Mouse (Mus musculus): ENCODE measurements around the gene Gns.

The Gns gene

GRCm38 (mm10) chr10:121365781-121366272 is 937 bp downstream of the Gns start:
- DNase-seq (ENCODE audit: low read depth): peak; percentile 90

GRCm38 (mm10) chr10:121367271-121367670 is 2.4 kb downstream of the Gns start:
- no peak for DNase-seq (ENCODE audit: low read depth)

GRCm38 (mm10) chr10:121367780-121368179 is 2.9 kb downstream of the Gns start:
- DNase-seq (ENCODE audit: low read depth): no peak

- peak; percentile 24 for DNase-seq (ENCODE audit: low read depth)
Measured at GRCm38 (mm10) chr10:121368783-121369465, 4.0 kb downstream of the Gns start.

GRCm38 (mm10) chr10:121370777-121371176 is 5.9 kb downstream of the Gns start:
- peak; percentile 38 for DNase-seq (ENCODE audit: low read depth)

GRCm38 (mm10) chr10:121374013-121374412 is 9.1 kb downstream of the Gns start:
- no peak for DNase-seq (ENCODE audit: low read depth)

- peak; percentile 48 for DNase-seq (ENCODE audit: low read depth)
Measured at GRCm38 (mm10) chr10:121374693-121375620, 10.1 kb downstream of the Gns start.

- no peak for DNase-seq (ENCODE audit: low read depth)
Measured at GRCm38 (mm10) chr10:121375649-121376493, 11.0 kb downstream of the Gns start.

GRCm38 (mm10) chr10:121376530-121377271 is 11.8 kb downstream of the Gns start:
- DNase-seq (ENCODE audit: low read depth): no peak

- DNase-seq (ENCODE audit: low read depth): no peak
Measured at GRCm38 (mm10) chr10:121379387-121379786, 14.5 kb downstream of the Gns start.

- DNase-seq (ENCODE audit: low read depth): no peak
Measured at GRCm38 (mm10) chr10:121381280-121381679, 16.4 kb downstream of the Gns start.

GRCm38 (mm10) chr10:121384710-121385109 is 19.8 kb downstream of the Gns start:
- DNase-seq (ENCODE audit: low read depth): no peak

- DNase-seq (ENCODE audit: low read depth): no peak
Measured at GRCm38 (mm10) chr10:121385695-121386094, 20.8 kb downstream of the Gns start.

GRCm38 (mm10) chr10:121386347-121386746 is 21.5 kb downstream of the Gns start:
- DNase-seq (ENCODE audit: low read depth): no peak

GRCm38 (mm10) chr10:121390602-121391001 is 25.7 kb downstream of the Gns start:
- DNase-seq (ENCODE audit: low read depth): no peak

GRCm38 (mm10) chr10:121391901-121392300 is 27.0 kb downstream of the Gns start:
- no peak for DNase-seq (ENCODE audit: low read depth)

GRCm38 (mm10) chr10:121394270-121394669 is 29.4 kb downstream of the Gns start:
- DNase-seq (ENCODE audit: low read depth): no peak

GRCm38 (mm10) chr10:121394789-121395325 is 30.0 kb downstream of the Gns start:
- DNase-seq (ENCODE audit: low read depth): no peak

- no peak for DNase-seq (ENCODE audit: low read depth)
Measured at GRCm38 (mm10) chr10:121395542-121396176, 30.8 kb downstream of the Gns start.

- DNase-seq (ENCODE audit: low read depth): peak; percentile 18
Measured at GRCm38 (mm10) chr10:121398599-121398998, 33.7 kb downstream of the Gns start.
